Mouse (Mus musculus): ENCODE data around the gene St8sia1. TPM values are rescaled to one million over a fixed set of nuclear protein-coding genes. Genes with fewer than 3 reads are reported as not detected.
A peak's percentile ranks its signal among the peaks of the same experiment; 100 is the strongest.
"Not testable (repeated sequence)": the region's sequence is repeated elsewhere in the genome, so short reads cannot be mapped to it uniquely, and the experiment has no call there.

St8sia1 gene
- polyA plus RNA-seq, 1 experiment from 2014 or later = 1.1 TPM

DNA sequence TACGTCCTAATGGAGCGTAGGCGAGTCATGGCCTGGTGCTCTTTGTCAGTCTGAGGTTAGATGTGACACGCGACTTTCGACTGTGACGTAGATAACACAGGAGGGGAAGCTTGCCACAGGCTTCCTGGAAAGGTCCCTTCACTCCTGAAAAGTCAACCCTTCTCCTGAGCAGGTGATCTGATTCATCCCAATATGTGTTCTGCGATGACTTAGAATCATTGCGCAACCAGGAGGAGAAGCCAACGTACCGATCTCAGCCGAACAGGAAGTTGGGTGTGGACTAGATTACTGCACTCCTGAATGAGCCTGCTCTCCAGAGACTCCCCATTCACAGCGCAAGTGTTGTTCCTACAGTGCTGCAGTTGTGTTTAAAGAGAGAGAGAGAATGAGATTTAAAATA is 25.2 kb upstream of the St8sia1 start:
- H3K4me2 ChIP-seq (ENCODE audit: low read length) = no peak overlapping the region
- WGBS = 65% methylated on average over 13 of the region's 13 CpGs
- ATAC-seq (ENCODE audit: insufficient number of reproducible peaks, insufficient read depth, low FRiP score, low read depth) = no peak
- H3K4me3 ChIP-seq (ENCODE audit: control insufficient read depth in 1 of 2, insufficient read depth in 1 of 2, low read depth in 1 of 2, low read length in 2 of 2) = no peak overlapping the region
- H3K36me3 ChIP-seq (ENCODE audit: control insufficient read depth, insufficient read depth, low read length) = no peaks in the 10 kb centered on the region
- no peak overlapping the region for H3K27ac ChIP-seq (replicated peaks in 1 of 2; ENCODE audit: control insufficient read depth in 1 of 2, insufficient read depth in 1 of 2, low read depth in 2 of 2, low read length in 2 of 2)
- no peak overlapping the region for H3K9ac ChIP-seq (ENCODE audit: low read length)
- no peaks in the 10 kb centered on the region for H3K27me3 ChIP-seq (ENCODE audit: control insufficient read depth, insufficient read depth, low read length)
- H3K4me1 ChIP-seq (ENCODE audit: control insufficient read depth in 2 of 2, insufficient read depth in 2 of 2, low read length in 2 of 2) = peaks cover 2 to 3% of the 10 kb centered on the region in 2 experiments; a peak in 3 of 4 replicates
- H3K9me3 ChIP-seq (ENCODE audit: control insufficient read depth, low read length) = no peaks in the 10 kb centered on the region

DNA sequence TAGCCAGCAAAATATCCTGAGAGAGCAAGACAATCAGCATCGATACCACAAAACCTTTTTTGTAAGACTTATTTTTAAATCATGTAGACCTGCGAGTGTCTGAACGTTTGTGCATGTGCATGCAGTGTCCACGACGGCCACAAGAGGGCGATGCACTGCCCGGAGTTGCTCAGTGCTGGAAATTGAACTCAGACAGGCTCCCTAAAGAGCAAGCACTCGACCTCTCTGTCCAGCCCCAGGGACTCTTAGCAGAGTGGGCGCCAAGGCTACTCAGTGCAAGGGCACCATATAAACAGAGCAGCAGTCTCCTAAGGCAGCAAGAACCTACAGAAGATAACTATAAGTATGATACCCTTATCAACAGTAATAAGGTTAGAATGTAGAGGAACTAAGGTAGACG is 24.5 kb upstream of the St8sia1 start:
- no peak for ATAC-seq (ENCODE audit: insufficient number of reproducible peaks, insufficient read depth, low FRiP score, low read depth)

GRCm38 (mm10) chr6:142988231-142988630 is 24.0 kb upstream of the St8sia1 start:
- H3K9me3 ChIP-seq (ENCODE audit: control insufficient read depth, low read length) = no peaks in the 10 kb centered on the region

More for the DNA sequence above, 24.5 kb upstream of the St8sia1 start:
- H3K9me3 ChIP-seq (ENCODE audit: control insufficient read depth, low read length) = no peaks in the 10 kb centered on the region
- H3K4me2 ChIP-seq (ENCODE audit: low read length) = no peak overlapping the region
- WGBS = 23% methylated on average over 10 of the region's 10 CpGs
- H3K4me3 ChIP-seq (ENCODE audit: control insufficient read depth in 1 of 2, insufficient read depth in 1 of 2, low read depth in 1 of 2, low read length in 2 of 2) = no peak overlapping the region
- H3K27me3 ChIP-seq (ENCODE audit: control insufficient read depth, insufficient read depth, low read length) = no peaks in the 10 kb centered on the region
- H3K27ac ChIP-seq (replicated peaks in 1 of 2; ENCODE audit: control insufficient read depth in 1 of 2, insufficient read depth in 1 of 2, low read depth in 2 of 2, low read length in 2 of 2) = no peak overlapping the region
- no peak overlapping the region for H3K9ac ChIP-seq (ENCODE audit: low read length)
- H3K4me1 ChIP-seq (ENCODE audit: control insufficient read depth in 2 of 2, insufficient read depth in 2 of 2, low read length in 2 of 2) = peaks cover 2% of the 10 kb centered on the region in 2 experiments; a peak in 3 of 4 replicates
- H3K36me3 ChIP-seq (ENCODE audit: control insufficient read depth, insufficient read depth, low read length) = no peaks in the 10 kb centered on the region

GRCm38 (mm10) chr6:142987616-142988015 is 23.4 kb upstream of the St8sia1 start:
- Histone ChIP-seq H3K4me1 (ENCODE audit: control insufficient read depth in 2 of 2, insufficient read depth in 2 of 2, low read length in 2 of 2) (no peaks in the 10 kb centered on the region), H3K27ac (replicated peaks in 1 of 2; ENCODE audit: control insufficient read depth in 1 of 2, insufficient read depth in 1 of 2, low read depth in 2 of 2, low read length in 2 of 2) (no peak overlapping the region), H3K9ac (ENCODE audit: low read length) (no peak overlapping the region), H3K9me3 (ENCODE audit: control insufficient read depth, low read length) (no peaks in the 10 kb centered on the region), H3K4me3 (ENCODE audit: control insufficient read depth in 1 of 2, insufficient read depth in 1 of 2, low read depth in 1 of 2, low read length in 2 of 2) (no peak overlapping the region), H3K36me3 (ENCODE audit: control insufficient read depth, insufficient read depth, low read length) (no peaks in the 10 kb centered on the region), H3K4me2 (ENCODE audit: low read length) (no peak overlapping the region), H3K27me3 (ENCODE audit: control insufficient read depth, insufficient read depth, low read length) (no peaks in the 10 kb centered on the region)
- no peak for ATAC-seq (ENCODE audit: insufficient number of reproducible peaks, insufficient read depth, low FRiP score, low read depth)
- 75% methylated on average over 6 of the region's 6 CpGs for WGBS

More at GRCm38 (mm10) chr6:142988231-142988630, 24.0 kb upstream of the St8sia1 start:
- Histone ChIP-seq H3K27me3 (ENCODE audit: control insufficient read depth, insufficient read depth, low read length) (no peaks in the 10 kb centered on the region), H3K36me3 (ENCODE audit: control insufficient read depth, insufficient read depth, low read length) (no peaks in the 10 kb centered on the region), H3K27ac (replicated peaks in 1 of 2; ENCODE audit: control insufficient read depth in 1 of 2, insufficient read depth in 1 of 2, low read depth in 2 of 2, low read length in 2 of 2) (no peak overlapping the region), H3K4me2 (ENCODE audit: low read length) (no peak overlapping the region), H3K9ac (ENCODE audit: low read length) (no peak overlapping the region), H3K4me3 (ENCODE audit: control insufficient read depth in 1 of 2, insufficient read depth in 1 of 2, low read depth in 1 of 2, low read length in 2 of 2) (no peak overlapping the region), H3K4me1 (ENCODE audit: control insufficient read depth in 2 of 2, insufficient read depth in 2 of 2, low read length in 2 of 2) (no peaks in the 10 kb centered on the region)
- ATAC-seq (ENCODE audit: insufficient number of reproducible peaks, insufficient read depth, low FRiP score, low read depth) = no peak
- 61% methylated on average over 6 of the region's 6 CpGs for WGBS

GRCm38 (mm10) chr6:142986706-142987105 is 22.5 kb upstream of the St8sia1 start:
- not testable (repeated sequence) for H3K27me3 ChIP-seq (ENCODE audit: control insufficient read depth, insufficient read depth, low read length); H3K36me3 ChIP-seq (ENCODE audit: control insufficient read depth, insufficient read depth, low read length); H3K4me3 ChIP-seq (ENCODE audit: control insufficient read depth in 1 of 2, insufficient read depth in 1 of 2, low read depth in 1 of 2, low read length in 2 of 2); H3K4me1 ChIP-seq (ENCODE audit: control insufficient read depth in 2 of 2, insufficient read depth in 2 of 2, low read length in 2 of 2); ATAC-seq (ENCODE audit: insufficient number of reproducible peaks, insufficient read depth, low FRiP score, low read depth); H3K9me3 ChIP-seq (ENCODE audit: control insufficient read depth, low read length); H3K4me2 ChIP-seq (ENCODE audit: low read length); H3K9ac ChIP-seq (ENCODE audit: low read length); H3K27ac ChIP-seq (replicated peaks in 1 of 2; ENCODE audit: control insufficient read depth in 1 of 2, insufficient read depth in 1 of 2, low read depth in 2 of 2, low read length in 2 of 2)
- WGBS = 77% methylated on average over 9 of the region's 9 CpGs

GRCm38 (mm10) chr6:142985561-142986238 is 21.4 kb upstream of the St8sia1 start:
- 90% methylated on average over 8 of the region's 9 CpGs for WGBS
- H3K27me3 ChIP-seq (ENCODE audit: control insufficient read depth, insufficient read depth, low read length); H3K4me1 ChIP-seq (ENCODE audit: control insufficient read depth in 2 of 2, insufficient read depth in 2 of 2, low read length in 2 of 2); H3K4me3 ChIP-seq (ENCODE audit: control insufficient read depth in 1 of 2, insufficient read depth in 1 of 2, low read depth in 1 of 2, low read length in 2 of 2); H3K4me2 ChIP-seq (ENCODE audit: low read length); H3K36me3 ChIP-seq (ENCODE audit: control insufficient read depth, insufficient read depth, low read length); H3K9ac ChIP-seq (ENCODE audit: low read length); H3K27ac ChIP-seq (replicated peaks in 1 of 2; ENCODE audit: control insufficient read depth in 1 of 2, insufficient read depth in 1 of 2, low read depth in 2 of 2, low read length in 2 of 2); H3K9me3 ChIP-seq (ENCODE audit: control insufficient read depth, low read length); ATAC-seq (ENCODE audit: insufficient number of reproducible peaks, insufficient read depth, low FRiP score, low read depth): not testable (repeated sequence)

- no peak overlapping the region for H3K4me3 ChIP-seq (ENCODE audit: control insufficient read depth in 1 of 2, insufficient read depth in 1 of 2, low read depth in 1 of 2, low read length in 2 of 2)
- no peaks in the 10 kb centered on the region for H3K36me3 ChIP-seq (ENCODE audit: control insufficient read depth, insufficient read depth, low read length)
- H3K27me3 ChIP-seq (ENCODE audit: control insufficient read depth, insufficient read depth, low read length) = no peaks in the 10 kb centered on the region
- peak overlapping the region; percentile 39 for H3K4me2 ChIP-seq (ENCODE audit: low read length)
- 24% methylated on average over 6 of the region's 6 CpGs for WGBS
- peak overlapping the region in 1 of 2 experiments; percentile 35; a peak in 2 of 4 replicates for H3K27ac ChIP-seq (replicated peaks in 1 of 2; ENCODE audit: control insufficient read depth in 1 of 2, insufficient read depth in 1 of 2, low read depth in 2 of 2, low read length in 2 of 2)
- peaks cover 0 to 8% of the 10 kb centered on the region in 2 experiments; a peak in 3 of 4 replicates for H3K4me1 ChIP-seq (ENCODE audit: control insufficient read depth in 2 of 2, insufficient read depth in 2 of 2, low read length in 2 of 2)
- no peak overlapping the region for H3K9ac ChIP-seq (ENCODE audit: low read length)
- ATAC-seq (ENCODE audit: insufficient number of reproducible peaks, insufficient read depth, low FRiP score, low read depth) = peak; percentile 64; the same call in 1 of the 2 replicates
- H3K9me3 ChIP-seq (ENCODE audit: control insufficient read depth, low read length) = no peaks in the 10 kb centered on the region
These were observed 15.7 kb upstream of the St8sia1 start for GRCm38 (mm10) chr6:142979665-142980660.
